ENCODE assay signal across 23 mouse cellular contexts in genomic region chr3:112325348-112325747, GRCm38 (mm10).
DNase-seq lines count a peak whose midpoint lies in the region; ATAC-seq lines count a peak whose summit lies in the region.
"Had no signal": no experiment of that assay in that cellular context is flagged by ENCODE, and none has a peak within 500 bp of the region (broad histone marks: within the 10 kb centered on the region; RNA-seq: fewer than 3 reads in every experiment).

No protein-coding gene starts in this region.

- 68% methylated on average over 2 of the region's 2 CpGs for WGBS in forebrain, embryonic 12.5 days
- 69% methylated on average over 2 of the region's 2 CpGs for WGBS in forebrain, embryonic 15.5 days
- WGBS in midbrain, embryonic 12.5 days: 73% methylated on average over 2 of the region's 2 CpGs
- 70% methylated on average over 2 of the region's 2 CpGs for WGBS in midbrain, embryonic 14.5 days
- WGBS in hindbrain, embryonic 15.5 days: 41% methylated on average over 2 of the region's 2 CpGs

- no peaks in the 10 kb centered on the region for H3K27me3 ChIP-seq in forebrain, embryonic 12.5 days
- no peaks in the 10 kb centered on the region for H3K27me3 ChIP-seq in forebrain, embryonic 15.5 days
- H3K27me3 ChIP-seq in midbrain, embryonic 12.5 days: no peaks in the 10 kb centered on the region
- H3K27me3 ChIP-seq in midbrain, embryonic 14.5 days (ENCODE audit: control insufficient read depth, insufficient read depth, low read length): no peaks in the 10 kb centered on the region
- no peaks in the 10 kb centered on the region for H3K27me3 ChIP-seq in hindbrain, embryonic 15.5 days
- H3K27me3 ChIP-seq: CH12.LX; embryonic facial prominence, embryonic 13.5 days; heart, embryonic 13.5 days; liver, embryonic 13.5 days; lung, embryonic 15.5 days; stomach, embryonic 15.5 days had no signal

- no peak for DNase-seq in midbrain, embryonic 14.5 days
- DNase-seq in retina, postnatal 1 day: peak; percentile 31
- no peak for DNase-seq in heart, adult 9 months (ENCODE audit: low spot score in 2 of 2)
- DNase-seq: cerebellum, adult 11-12 months; cerebellum, postnatal 25 days; gastrocnemius, postnatal 36 days; heart, postnatal 4 days; kidney, postnatal 10 days; liver, embryonic 13.5 days; right cerebral cortex, postnatal 14 days had no signal

- H3K36me3 ChIP-seq in forebrain, embryonic 12.5 days (replicated peaks): no peaks in the 10 kb centered on the region
- no peaks in the 10 kb centered on the region for H3K36me3 ChIP-seq in forebrain, embryonic 15.5 days
- no peaks in the 10 kb centered on the region for H3K36me3 ChIP-seq in midbrain, embryonic 12.5 days
- H3K36me3 ChIP-seq in midbrain, embryonic 14.5 days (ENCODE audit: control insufficient read depth, insufficient read depth, low read length): no peaks in the 10 kb centered on the region
- no peaks in the 10 kb centered on the region for H3K36me3 ChIP-seq in hindbrain, embryonic 15.5 days
- H3K36me3 ChIP-seq: embryonic facial prominence, embryonic 13.5 days; heart, embryonic 13.5 days; liver, embryonic 13.5 days; lung, embryonic 15.5 days; stomach, embryonic 15.5 days had no signal

- H3K9ac ChIP-seq in forebrain, embryonic 12.5 days: no peak overlapping the region
- no peak overlapping the region for H3K9ac ChIP-seq in forebrain, embryonic 15.5 days (replicated peaks)
- no peak overlapping the region for H3K9ac ChIP-seq in midbrain, embryonic 12.5 days (replicated peaks)
- H3K9ac ChIP-seq in midbrain, embryonic 14.5 days (replicated peaks; ENCODE audit: low read length): no peak overlapping the region
- no peak overlapping the region for H3K9ac ChIP-seq in hindbrain, embryonic 15.5 days
- H3K9ac ChIP-seq: embryonic facial prominence, embryonic 13.5 days; heart, embryonic 13.5 days; liver, embryonic 13.5 days; lung, embryonic 15.5 days; stomach, embryonic 15.5 days had no signal

- no peaks in the 10 kb centered on the region for H3K4me1 ChIP-seq in forebrain, embryonic 12.5 days
- no peaks in the 10 kb centered on the region for H3K4me1 ChIP-seq in forebrain, embryonic 15.5 days
- no peaks in the 10 kb centered on the region for H3K4me1 ChIP-seq in midbrain, embryonic 12.5 days
- H3K4me1 ChIP-seq in midbrain, embryonic 14.5 days (ENCODE audit: control insufficient read depth, insufficient read depth, low read length): no peaks in the 10 kb centered on the region
- no peaks in the 10 kb centered on the region for H3K4me1 ChIP-seq in hindbrain, embryonic 15.5 days (replicated peaks)
- H3K4me1 ChIP-seq: embryonic facial prominence, embryonic 13.5 days; heart, embryonic 13.5 days; liver, embryonic 13.5 days; lung, embryonic 15.5 days; stomach, embryonic 15.5 days had no signal

- H3K9me3 ChIP-seq in forebrain, embryonic 12.5 days: no peaks in the 10 kb centered on the region
- H3K9me3 ChIP-seq in forebrain, embryonic 15.5 days: no peaks in the 10 kb centered on the region
- H3K9me3 ChIP-seq in midbrain, embryonic 12.5 days: no peaks in the 10 kb centered on the region
- H3K9me3 ChIP-seq in midbrain, embryonic 14.5 days (ENCODE audit: control insufficient read depth, low read length): no peaks in the 10 kb centered on the region
- no peaks in the 10 kb centered on the region for H3K9me3 ChIP-seq in hindbrain, embryonic 15.5 days
- H3K9me3 ChIP-seq: embryonic facial prominence, embryonic 13.5 days; heart, embryonic 13.5 days; liver, embryonic 13.5 days; lung, embryonic 15.5 days; stomach, embryonic 15.5 days had no signal

- H3K4me3 ChIP-seq in forebrain, embryonic 12.5 days (replicated peaks): no peak overlapping the region
- no peak overlapping the region for H3K4me3 ChIP-seq in forebrain, embryonic 15.5 days
- H3K4me3 ChIP-seq in midbrain, embryonic 12.5 days: no peak overlapping the region
- no peak overlapping the region for H3K4me3 ChIP-seq in midbrain, embryonic 14.5 days (replicated peaks; ENCODE audit: low read depth, low read length)
- H3K4me3 ChIP-seq in hindbrain, embryonic 15.5 days: no peak overlapping the region
- H3K4me3 ChIP-seq: embryonic facial prominence, embryonic 13.5 days; heart, embryonic 13.5 days; left cerebral cortex, adult 2 months; liver, embryonic 13.5 days; lung, embryonic 15.5 days; stomach, embryonic 15.5 days had no signal

- peak; percentile 73 for ATAC-seq in forebrain, embryonic 12.5 days (ENCODE audit: low FRiP score)
- no peak for ATAC-seq in forebrain, embryonic 15.5 days (replicated peaks)
- ATAC-seq in midbrain, embryonic 12.5 days (ENCODE audit: low FRiP score, low read depth): 0 out of 2 replicates have a peak, but pooled peaks have one; percentile 58
- no peak for ATAC-seq in midbrain, embryonic 14.5 days (ENCODE audit: low FRiP score, low TSS enrichment)
- 0 out of 2 replicates have a peak, but pooled peaks have one; percentile 51 for ATAC-seq in hindbrain, embryonic 15.5 days (ENCODE audit: low FRiP score, low read depth)
- no peak for ATAC-seq in cerebellum, adult (ENCODE audit: insufficient number of reproducible peaks, low FRiP score, low TSS enrichment)
- ATAC-seq: intestine, postnatal 0 days had no signal

- H3K4me2 ChIP-seq in forebrain, embryonic 12.5 days: no peak overlapping the region
- no peak overlapping the region for H3K4me2 ChIP-seq in forebrain, embryonic 15.5 days (replicated peaks)
- H3K4me2 ChIP-seq in midbrain, embryonic 12.5 days (replicated peaks): no peak overlapping the region
- no peak overlapping the region for H3K4me2 ChIP-seq in midbrain, embryonic 14.5 days (ENCODE audit: low read length)
- no peak overlapping the region for H3K4me2 ChIP-seq in hindbrain, embryonic 15.5 days
- H3K4me2 ChIP-seq: embryonic facial prominence, embryonic 13.5 days; heart, embryonic 13.5 days; liver, embryonic 13.5 days; lung, embryonic 15.5 days; stomach, embryonic 15.5 days had no signal

- H3K27ac ChIP-seq in forebrain, embryonic 12.5 days: no peak overlapping the region
- H3K27ac ChIP-seq in forebrain, embryonic 15.5 days (replicated peaks): no peak overlapping the region
- no peak overlapping the region for H3K27ac ChIP-seq in midbrain, embryonic 12.5 days (replicated peaks)
- no peak overlapping the region for H3K27ac ChIP-seq in midbrain, embryonic 14.5 days (replicated peaks; ENCODE audit: low read depth, low read length)
- no peak overlapping the region for H3K27ac ChIP-seq in hindbrain, embryonic 15.5 days (replicated peaks)
- H3K27ac ChIP-seq: embryonic facial prominence, embryonic 13.5 days; heart, embryonic 13.5 days; left cerebral cortex, adult 2 months; liver, embryonic 13.5 days; lung, embryonic 15.5 days; macrophage; stomach, embryonic 15.5 days had no signal

Comparison
In these comparisons a context has a peak if more than half of its experiments do, and no peak if none do; other contexts are left out.
1. ATAC-seq: peak in forebrain, embryonic 12.5 days (single experiment), midbrain, embryonic 12.5 days (single experiment) and hindbrain, embryonic 15.5 days (single experiment); none in forebrain, embryonic 15.5 days (single experiment), midbrain, embryonic 14.5 days (single experiment) and cerebellum, adult (single experiment).